Mouse (Mus musculus): ENCODE measurements around the gene Macrod2. TPM values are rescaled to one million over a fixed set of nuclear protein-coding genes. Genes with fewer than 3 reads are reported as not detected.

Gene Macrod2
- total and polyA plus RNA-seq, 2 experiments from 2014 or later: 5.5 to 17.4 TPM

- WGBS: 92% methylated on average over 2 of the region's 2 CpGs
- no peak overlapping the region for H3K27ac ChIP-seq (ENCODE audit: low read depth)
- H3K4me1 ChIP-seq (ENCODE audit: control insufficient read depth, insufficient read depth): no peaks in the 10 kb centered on the region
- H3K27me3 ChIP-seq (ENCODE audit: control insufficient read depth, insufficient read depth, low read length): no peaks in the 10 kb centered on the region
- ATAC-seq (ENCODE audit: insufficient read depth, low read depth) (no peak), DNase-seq (ENCODE audit: low spot score) (no peak)
- H3K4me3 ChIP-seq (ENCODE audit: low read depth, low read length): no peak overlapping the region
- H3K36me3 ChIP-seq (replicated peaks; ENCODE audit: control insufficient read depth, insufficient read depth, low read length): no peaks in the 10 kb centered on the region
- no peak overlapping the region for H3K4me2 ChIP-seq (ENCODE audit: low read depth, low read length)
- no peak for TF ChIP-seq CTCF (IDR thresholded peaks at IDR 0.05; ENCODE audit: low read depth)
- no peak for TF ChIP-seq EP300 (IDR thresholded peaks at IDR 0.05; ENCODE audit: low read depth)
- no peak overlapping the region for H3K9ac ChIP-seq (replicated peaks; ENCODE audit: low read depth, low read length)
- H3K9me3 ChIP-seq (replicated peaks; ENCODE audit: control insufficient read depth, low read length): no peaks in the 10 kb centered on the region
These were observed 806.4 kb downstream of the Macrod2 start for GRCm38 (mm10) chr2:141201303-141202014.

GRCm38 (mm10) chr2:141202015-141202364 lies 806.9 kb downstream of the Macrod2 start:
- TF ChIP-seq CTCF (IDR thresholded peaks at IDR 0.05; ENCODE audit: low read depth) (no peak), EP300 (IDR thresholded peaks at IDR 0.05; ENCODE audit: low read depth) (no peak)
- H3K4me1 ChIP-seq (ENCODE audit: control insufficient read depth, insufficient read depth): no peaks in the 10 kb centered on the region
- no peak for ATAC-seq (ENCODE audit: insufficient read depth, low read depth)
- DNase-seq (ENCODE audit: low spot score): no peak
- H3K36me3 ChIP-seq (replicated peaks; ENCODE audit: control insufficient read depth, insufficient read depth, low read length): no peaks in the 10 kb centered on the region
- no peaks in the 10 kb centered on the region for H3K27me3 ChIP-seq (ENCODE audit: control insufficient read depth, insufficient read depth, low read length)
- WGBS: 85% methylated on average over 1 of the region's 1 CpGs
- no peak overlapping the region for H3K9ac ChIP-seq (replicated peaks; ENCODE audit: low read depth, low read length)
- H3K27ac ChIP-seq (ENCODE audit: low read depth): no peak overlapping the region
- H3K9me3 ChIP-seq (replicated peaks; ENCODE audit: control insufficient read depth, low read length): no peaks in the 10 kb centered on the region
- H3K4me3 ChIP-seq (ENCODE audit: low read depth, low read length): no peak overlapping the region
- H3K4me2 ChIP-seq (ENCODE audit: low read depth, low read length): no peak overlapping the region

- no peaks in the 10 kb centered on the region for H3K36me3 ChIP-seq (replicated peaks; ENCODE audit: control insufficient read depth, insufficient read depth, low read length)
- H3K4me3 ChIP-seq (ENCODE audit: low read depth, low read length): no peak overlapping the region
- H3K9ac ChIP-seq (replicated peaks; ENCODE audit: low read depth, low read length): no peak overlapping the region
- no peak overlapping the region for H3K4me2 ChIP-seq (ENCODE audit: low read depth, low read length)
- H3K4me1 ChIP-seq (ENCODE audit: control insufficient read depth, insufficient read depth): no peaks in the 10 kb centered on the region
- no peaks in the 10 kb centered on the region for H3K9me3 ChIP-seq (replicated peaks; ENCODE audit: control insufficient read depth, low read length)
- no peak overlapping the region for H3K27ac ChIP-seq (ENCODE audit: low read depth)
- ATAC-seq (ENCODE audit: insufficient read depth, low read depth) (no peak), DNase-seq (ENCODE audit: low spot score) (no peak)
- TF ChIP-seq CTCF (IDR thresholded peaks at IDR 0.05; ENCODE audit: low read depth) (no peak), EP300 (IDR thresholded peaks at IDR 0.05; ENCODE audit: low read depth) (no peak)
- no peaks in the 10 kb centered on the region for H3K27me3 ChIP-seq (ENCODE audit: control insufficient read depth, insufficient read depth, low read length)
- 77% methylated on average over 5 of the region's 5 CpGs for whole genome bisulfite sequencing
These were observed 816.2 kb downstream of the Macrod2 start for GRCm38 (mm10) chr2:141211346-141211745.

- no peaks in the 10 kb centered on the region for H3K4me1 ChIP-seq (ENCODE audit: control insufficient read depth, insufficient read depth)
- no peak for TF ChIP-seq EP300 (IDR thresholded peaks at IDR 0.05; ENCODE audit: low read depth)
- no peak for TF ChIP-seq CTCF (IDR thresholded peaks at IDR 0.05; ENCODE audit: low read depth)
- no peaks in the 10 kb centered on the region for H3K36me3 ChIP-seq (replicated peaks; ENCODE audit: control insufficient read depth, insufficient read depth, low read length)
- no peak overlapping the region for H3K27ac ChIP-seq (ENCODE audit: low read depth)
- H3K9ac ChIP-seq (replicated peaks; ENCODE audit: low read depth, low read length): no peak overlapping the region
- ATAC-seq (ENCODE audit: insufficient read depth, low read depth) (no peak), DNase-seq (ENCODE audit: low spot score) (no peak)
- 83% methylated on average over 2 of the region's 2 CpGs for WGBS
- H3K4me2 ChIP-seq (ENCODE audit: low read depth, low read length): no peak overlapping the region
- H3K27me3 ChIP-seq (ENCODE audit: control insufficient read depth, insufficient read depth, low read length): no peaks in the 10 kb centered on the region
- H3K4me3 ChIP-seq (ENCODE audit: low read depth, low read length): no peak overlapping the region
- H3K9me3 ChIP-seq (replicated peaks; ENCODE audit: control insufficient read depth, low read length): no peaks in the 10 kb centered on the region
These were observed 817.2 kb downstream of the Macrod2 start for GRCm38 (mm10) chr2:141212291-141212690.

GRCm38 (mm10) chr2:141217490-141217889 lies 822.4 kb downstream of the Macrod2 start:
- Histone ChIP-seq H3K27me3 (ENCODE audit: control insufficient read depth, insufficient read depth, low read length) (no peaks in the 10 kb centered on the region), H3K9ac (replicated peaks; ENCODE audit: low read depth, low read length) (no peak overlapping the region), H3K9me3 (replicated peaks; ENCODE audit: control insufficient read depth, low read length) (no peaks in the 10 kb centered on the region), H3K4me2 (ENCODE audit: low read depth, low read length) (no peak overlapping the region), H3K27ac (ENCODE audit: low read depth) (no peak overlapping the region), H3K4me3 (ENCODE audit: low read depth, low read length) (no peak overlapping the region), H3K36me3 (replicated peaks; ENCODE audit: control insufficient read depth, insufficient read depth, low read length) (no peaks in the 10 kb centered on the region), H3K4me1 (ENCODE audit: control insufficient read depth, insufficient read depth) (no peaks in the 10 kb centered on the region)
- ATAC-seq (ENCODE audit: insufficient read depth, low read depth): no peak
- DNase-seq (ENCODE audit: low spot score): no peak
- TF ChIP-seq EP300 (IDR thresholded peaks at IDR 0.05; ENCODE audit: low read depth): no peak
- no peak for TF ChIP-seq CTCF (IDR thresholded peaks at IDR 0.05; ENCODE audit: low read depth)
- WGBS: 64% methylated on average over 2 of the region's 2 CpGs

GRCm38 (mm10) chr2:141217925-141218324 lies 822.8 kb downstream of the Macrod2 start:
- Histone ChIP-seq H3K4me2 (ENCODE audit: low read depth, low read length) (no peak overlapping the region), H3K4me1 (ENCODE audit: control insufficient read depth, insufficient read depth) (no peaks in the 10 kb centered on the region), H3K36me3 (replicated peaks; ENCODE audit: control insufficient read depth, insufficient read depth, low read length) (no peaks in the 10 kb centered on the region), H3K9ac (replicated peaks; ENCODE audit: low read depth, low read length) (no peak overlapping the region), H3K27me3 (ENCODE audit: control insufficient read depth, insufficient read depth, low read length) (no peaks in the 10 kb centered on the region), H3K27ac (ENCODE audit: low read depth) (no peak overlapping the region), H3K9me3 (replicated peaks; ENCODE audit: control insufficient read depth, low read length) (no peaks in the 10 kb centered on the region), H3K4me3 (ENCODE audit: low read depth, low read length) (no peak overlapping the region)
- 86% methylated on average over 3 of the region's 3 CpGs for WGBS
- TF ChIP-seq CTCF (IDR thresholded peaks at IDR 0.05; ENCODE audit: low read depth) (no peak), EP300 (IDR thresholded peaks at IDR 0.05; ENCODE audit: low read depth) (no peak)
- no peak for ATAC-seq (ENCODE audit: insufficient read depth, low read depth)
- DNase-seq (ENCODE audit: low spot score): no peak
